Mouse (Mus musculus): ENCODE data around the gene Gjd3.

DNA sequence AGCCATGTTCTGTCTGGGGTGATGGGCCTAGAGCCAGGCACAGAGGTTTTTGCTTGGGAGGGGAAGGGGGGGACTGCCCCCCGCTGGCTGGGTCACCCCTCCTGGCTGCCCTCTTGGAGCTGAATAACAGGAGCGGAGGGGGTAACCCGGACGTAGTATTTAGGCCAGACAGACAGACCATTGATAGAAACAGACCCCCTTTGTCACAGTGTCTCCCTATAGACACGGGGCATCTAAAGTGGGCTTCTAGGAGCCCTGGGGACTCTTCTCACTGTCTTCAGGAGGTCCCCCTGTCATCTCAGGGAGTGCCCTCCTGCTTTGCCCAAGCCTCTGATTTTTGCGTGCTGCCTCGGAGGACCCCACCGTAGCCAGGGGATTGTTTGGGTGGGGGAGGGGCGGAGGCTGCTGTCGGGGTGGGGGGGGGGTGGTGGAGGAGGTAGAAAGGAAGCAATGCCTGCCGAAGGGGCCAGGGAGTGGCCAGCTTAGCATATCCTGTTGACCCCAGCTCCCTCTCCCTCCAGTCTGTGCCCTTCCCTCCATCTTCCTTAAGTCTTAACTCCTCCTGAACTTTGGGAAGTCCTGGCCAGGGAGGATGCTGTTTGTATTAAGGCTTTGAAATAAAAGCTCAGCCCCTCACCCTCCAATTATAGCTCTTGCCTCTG lies 17.3 kb downstream of the Gjd3 start:
- TF ChIP-seq MYOG (IDR thresholded peaks at IDR 0.05; ENCODE audit: control insufficient read depth in 1 of 3, insufficient read depth in 1 of 3, insufficient read length in 2 of 3, low read depth in 2 of 3) (no peak), POLR2A (IDR thresholded peaks at IDR 0.05; ENCODE audit: insufficient read length, low read depth) (no peak), TCF12 (IDR thresholded peaks at IDR 0.05; ENCODE audit: insufficient read depth, poor library complexity, severe bottlenecking) (no peak), TCF3 (IDR thresholded peaks at IDR 0.05; ENCODE audit: insufficient read length, low read depth) (no peak), USF1 (IDR thresholded peaks at IDR 0.05; ENCODE audit: low read depth) (no peak), MAX (IDR thresholded peaks at IDR 0.05; ENCODE audit: low read depth) (no peak), E2F4 (IDR thresholded peaks at IDR 0.05; ENCODE audit: insufficient read depth) (no peak), MYOD1 (IDR thresholded peaks at IDR 0.05; ENCODE audit: control insufficient read depth in 1 of 3, insufficient read length in 2 of 3, low read depth in 2 of 3) (no peak), SRF (IDR thresholded peaks at IDR 0.05; ENCODE audit: control insufficient read depth, insufficient read length, low read depth) (no peak), CEBPB (IDR thresholded peaks at IDR 0.05; ENCODE audit: insufficient read depth, poor library complexity, severe bottlenecking) (no peak)

Data from myocyte (in vitro differentiated cells).